8 mouse cellular contexts compared by ENCODE assay signal in genomic region chr6:113047016-113047746, GRCm38 (mm10). TPM values are rescaled to one million over a fixed set of nuclear protein-coding genes. Genes with fewer than 3 reads are reported as not detected.
A peak's percentile ranks its signal among the peaks of the same experiment; 100 is the strongest.
DNase-seq lines count a peak whose midpoint lies in the region; ATAC-seq and TF ChIP-seq lines count a peak whose summit lies in the region.

No protein-coding gene starts in this region.

- H3K9ac ChIP-seq in heart, postnatal 0 days (replicated peaks; ENCODE audit: low read depth, low read length) = peak overlapping the region; percentile 75

- H3K36me3 ChIP-seq in kidney, adult 2 months (ENCODE audit: control insufficient read depth, insufficient read depth, low read length) = peaks cover 3% of the 10 kb centered on the region
- peaks cover 28% of the 10 kb centered on the region for H3K36me3 ChIP-seq in heart, postnatal 0 days (replicated peaks; ENCODE audit: control insufficient read depth, insufficient read depth, low read length)
- peaks cover 39% of the 10 kb centered on the region for H3K36me3 ChIP-seq in midbrain, embryonic 10.5 days

- H3K27me3 ChIP-seq in kidney, adult 2 months (replicated peaks; ENCODE audit: control insufficient read depth, insufficient read depth, low read length) = no peaks in the 10 kb centered on the region
- no peaks in the 10 kb centered on the region for H3K27me3 ChIP-seq in heart, postnatal 0 days (ENCODE audit: control insufficient read depth, insufficient read depth, low read length)
- no peaks in the 10 kb centered on the region for H3K27me3 ChIP-seq in midbrain, embryonic 10.5 days (ENCODE audit: low read depth, poor library complexity, severe bottlenecking)

- DNase-seq in kidney, adult 2 months = no peak
- DNase-seq in kidney, adult 18-20 months = no peak
- peak; percentile 66 for DNase-seq in MEL-GATA-1-ER (ENCODE audit: extremely low read depth, low read depth)
- peak; percentile 36 for DNase-seq in heart, postnatal 0 days (ENCODE audit: low spot score)
- no peak for DNase-seq in midbrain, embryonic 10.5 days (ENCODE audit: low spot score)
- DNase-seq in adrenal gland, adult 18-20 months (ENCODE audit: low spot score in 2 of 2) = no peak
- DNase-seq in layer of hippocampus, postnatal 14 days (ENCODE audit: low spot score in 2 of 2) = no peak
- DNase-seq in embryo, embryonic 11 days = no peak

- peaks cover 3% of the 10 kb centered on the region; the same call in 1 of the 2 replicates for H3K4me1 ChIP-seq in kidney, adult 2 months (ENCODE audit: control insufficient read depth, insufficient read depth, low read length)
- peaks cover 13% of the 10 kb centered on the region; the same call in 1 of the 2 replicates for H3K4me1 ChIP-seq in heart, postnatal 0 days (ENCODE audit: control insufficient read depth, insufficient read depth)
- peaks cover 26% of the 10 kb centered on the region for H3K4me1 ChIP-seq in midbrain, embryonic 10.5 days

- no peaks in the 10 kb centered on the region for H3K9me3 ChIP-seq in heart, postnatal 0 days (replicated peaks; ENCODE audit: control insufficient read depth, low read length)
- H3K9me3 ChIP-seq in midbrain, embryonic 10.5 days (replicated peaks) = no peaks in the 10 kb centered on the region

- no peak for ATAC-seq in heart, postnatal 0 days (ENCODE audit: insufficient read depth, low read depth)

- TF ChIP-seq CTCF in kidney, adult 2 months (conservative IDR thresholded peaks at IDR 0.05; ENCODE audit: insufficient read depth, insufficient read length, low read depth, low read length) = no peak
- TF ChIP-seq CTCF in heart, postnatal 0 days (IDR thresholded peaks at IDR 0.05; ENCODE audit: low read depth) = no peak

- H3K4me3 ChIP-seq in kidney, adult 2 months (ENCODE audit: insufficient read depth, low read depth, low read length) = 0 out of 2 replicates have a peak overlapping the region, but pooled peaks have one; percentile 12
- H3K4me3 ChIP-seq in heart, postnatal 0 days (ENCODE audit: low read depth, low read length) = peak overlapping the region; percentile 73
- peak overlapping the region; percentile 86 for H3K4me3 ChIP-seq in midbrain, embryonic 10.5 days

- 40% methylated on average over 15 of the region's 15 CpGs for WGBS in kidney, adult 2 months
- WGBS in heart, postnatal 0 days = 53% methylated on average over 15 of the region's 15 CpGs
- 75% methylated on average over 15 of the region's 15 CpGs for WGBS in midbrain, embryonic 10.5 days

- H3K27ac ChIP-seq in kidney, adult 2 months (ENCODE audit: insufficient read depth, low read depth, low read length) = no peak overlapping the region
- peak overlapping the region; percentile 95 for H3K27ac ChIP-seq in heart, postnatal 0 days (ENCODE audit: low read depth)
- peak overlapping the region; percentile 89 for H3K27ac ChIP-seq in midbrain, embryonic 10.5 days (replicated peaks)

- TF ChIP-seq POLR2A in kidney, adult 2 months (IDR thresholded peaks at IDR 0.05; ENCODE audit: low read depth, low read length) = no peak

- peak overlapping the region; percentile 78 for H3K4me2 ChIP-seq in heart, postnatal 0 days (ENCODE audit: low read depth, low read length)

- TF ChIP-seq EP300 in heart, postnatal 0 days (IDR thresholded peaks at IDR 0.05; ENCODE audit: low read depth) = no peak

RNA-seq across cellular contexts. Expression of gene Thumpd3, which starts 1.2 kb away (rescaled TPM):
- polyA plus RNA-seq in kidney, adult 2 months (2012; rRNA removed) = 6.5 and 9.3 TPM in 2 replicates
- total RNA-seq in heart, postnatal 0 days (2014; rRNA removed; ENCODE audit: low replicate concordance) = 22.6 and 29.8 TPM in 2 replicates
- polyA plus RNA-seq in heart, postnatal 0 days (2015; fragmentation: Nextera tagmentation; extraction: Ambion mirVana) = 28.3 and 28.8 TPM in 2 replicates
- polyA plus RNA-seq in midbrain, embryonic 10.5 days (2016; fragmentation: Nextera tagmentation; extraction: Ambion mirVana) = 73.2 and 74.9 TPM in 2 replicates
- 10 to 100 TPM; 38.6 to 40.9 TPM for total RNA-seq in adrenal gland, adult 18-20 months (2021)
- 10 to 100 TPM; 31.5 to 33.1 TPM for total RNA-seq in layer of hippocampus, postnatal 14 days (2021)

RNA-seq across cellular contexts. Expression of gene Setd5, which starts 30.0 kb away (rescaled TPM):
- 16.8 and 17.9 TPM in 2 replicates for polyA plus RNA-seq in kidney, adult 2 months (2012; rRNA removed)
- total RNA-seq in heart, postnatal 0 days (2014; rRNA removed; ENCODE audit: low replicate concordance) = 55.0 and 62.3 TPM in 2 replicates
- 27.5 and 28.1 TPM in 2 replicates for polyA plus RNA-seq in heart, postnatal 0 days (2015; fragmentation: Nextera tagmentation; extraction: Ambion mirVana)
- polyA plus RNA-seq in midbrain, embryonic 10.5 days (2016; fragmentation: Nextera tagmentation; extraction: Ambion mirVana) = 74.3 and 79.0 TPM in 2 replicates
- total RNA-seq in adrenal gland, adult 18-20 months (2021) = 10 to 100 TPM; 72.2 to 86.2 TPM
- 100 to 1,000 TPM; 116 to 125 TPM for total RNA-seq in layer of hippocampus, postnatal 14 days (2021)

Comparison
In these comparisons a context has a peak if more than half of its experiments do, and no peak if none do; other contexts are left out.
1. DNase-seq: peak in MEL-GATA-1-ER (single experiment) and heart, postnatal 0 days (single experiment); none in kidney, adult 2 months (single experiment), kidney, adult 18-20 months (single experiment), midbrain, embryonic 10.5 days (single experiment), adrenal gland, adult 18-20 months (0 of 2), layer of hippocampus, postnatal 14 days (0 of 2) and embryo, embryonic 11 days (single experiment).
2. H3K4me3 ChIP-seq: peak in every context shown above with its lines; median percentile 86 in midbrain, embryonic 10.5 days; 73 in heart, postnatal 0 days; 12 in kidney, adult 2 months.